Mouse (Mus musculus) neural tube, embryonic 11.5 days (tissue): Measurements from ENCODE around the gene Zfand3. TPM values are rescaled to one million over a fixed set of nuclear protein-coding genes. Genes with fewer than 3 reads are reported as not detected.

Experiments used
- ATAC-seq: fragments of 200-750 bp; cut with Nextera tagmentation; 2 replicates; pipeline ENCODE4 v1.8.0; 2017; ENCODE audit warnings: moderate number of reproducible peaks, mild to moderate bottlenecking, moderate TSS enrichment, moderate library complexity; ENCODE audit not compliant: insufficient read depth, low FRiP score, low TSS enrichment
- DNase-seq: peaks from one replicate; pipeline ENCODE4 v3.0.0-alpha.2; 2015; ENCODE audit warnings: low spot score
- H3K27ac ChIP-seq: fragments of 300-500 bp; sonication (generic); 2 replicates; pipeline ENCODE4 v1.5.1; 2014; ENCODE audit warnings: low read depth, mild to moderate bottlenecking, low read length
- H3K27me3 ChIP-seq: fragments of 300-500 bp; sonication (generic); 2 replicates; pipeline ENCODE4 v1.6.1; 2014; ENCODE audit warnings: mild to moderate bottlenecking, low read length, mixed read lengths; ENCODE audit not compliant: control insufficient read depth, insufficient read depth
- H3K36me3 ChIP-seq: fragments of 300-500 bp; sonication (generic); 2 replicates; pipeline ENCODE4 v1.6.1; 2014; ENCODE audit warnings: mild to moderate bottlenecking, low read length, moderate library complexity, mixed read lengths; ENCODE audit not compliant: control insufficient read depth, insufficient read depth
- H3K4me1 ChIP-seq: fragments of 300-500 bp; sonication (generic); 2 replicates; pipeline ENCODE4 v1.6.1; 2014; ENCODE audit warnings: low read length, mixed read lengths; ENCODE audit not compliant: control insufficient read depth, insufficient read depth
- H3K4me2 ChIP-seq: fragments of 300-500 bp; sonication (generic); 2 replicates; pipeline ENCODE4 v1.6.1; 2014; ENCODE audit warnings: low read depth, mild to moderate bottlenecking, moderate library complexity
- H3K4me3 ChIP-seq: fragments of 300-500 bp; sonication (generic); 2 replicates; pipeline ENCODE4 v1.5.1; 2014; ENCODE audit warnings: low read depth, low read length
- H3K9ac ChIP-seq: fragments of 300-500 bp; sonication (generic); 2 replicates; pipeline ENCODE4 v1.6.1; 2014; ENCODE audit warnings: mild to moderate bottlenecking, low read length
- H3K9me3 ChIP-seq: fragments of 300-500 bp; sonication (generic); 2 replicates; pipeline ENCODE4 v1.6.1; 2016; ENCODE audit warnings: low read length; ENCODE audit not compliant: control insufficient read depth
- WGBS: fragments of 180-500 bp; shearing (Covaris S2); extraction: QIAGEN DNeasy Blood & Tissue Kit; methylation state at CpG from one replicate; pipeline ENCODE4 v1.1.7; 2014; 5-methylcytosine and 5-hydroxymethylcytosine counted together
- polyA plus RNA-seq: library from polyadenylated mRNA; unstranded; fragments of >200 nt; fragmentation: Nextera tagmentation; extraction: Ambion mirVana; gene quantifications from 2 replicates; pipeline ENCODE4 v1.2.1, GENCODE M21; 2014

Gene Zfand3
- polyA plus RNA-seq, 1 experiment from 2014 or later: 67.0 TPM

GRCm38 (mm10) chr17:30133641-30134040 lies 129.1 kb downstream of the Zfand3 start:
- H3K9me3 ChIP-seq: no peaks in the 10 kb centered on the region
- 87% methylated on average over 12 of the region's 12 CpGs for WGBS

GRCm38 (mm10) chr17:30134955-30135735 lies 130.6 kb downstream of the Zfand3 start:
- DNase-seq: no peak
- no peak for ATAC-seq
- H3K9me3 ChIP-seq: no peaks in the 10 kb centered on the region
- WGBS: 82% methylated on average over 10 of the region's 10 CpGs
- peaks cover 3% of the 10 kb centered on the region; the same call in 1 of the 2 replicates for H3K4me1 ChIP-seq
- no peak overlapping the region for H3K9ac ChIP-seq
- no peaks in the 10 kb centered on the region for H3K27me3 ChIP-seq
- H3K36me3 ChIP-seq: no peaks in the 10 kb centered on the region
- no peak overlapping the region for H3K4me2 ChIP-seq
- H3K4me3 ChIP-seq: no peak overlapping the region
- no peak overlapping the region for H3K27ac ChIP-seq

More at GRCm38 (mm10) chr17:30133641-30134040, 129.1 kb downstream of the Zfand3 start:
- H3K27ac ChIP-seq: no peak overlapping the region
- H3K4me2 ChIP-seq: no peak overlapping the region
- H3K27me3 ChIP-seq: no peaks in the 10 kb centered on the region
- ATAC-seq (no peak), DNase-seq (no peak)
- no peaks in the 10 kb centered on the region for H3K36me3 ChIP-seq
- no peak overlapping the region for H3K4me3 ChIP-seq
- peaks cover 5% of the 10 kb centered on the region; the same call in 1 of the 2 replicates for H3K4me1 ChIP-seq
- H3K9ac ChIP-seq: no peak overlapping the region

- DNase-seq (no peak), ATAC-seq (no peak)
- 96% methylated on average over 6 of the region's 6 CpGs for WGBS
Measured at GRCm38 (mm10) chr17:30135890-30136289, 131.4 kb downstream of the Zfand3 start.

GRCm38 (mm10) chr17:30136684-30137083 lies 132.2 kb downstream of the Zfand3 start:
- no peak for DNase-seq

More at GRCm38 (mm10) chr17:30135890-30136289, 131.4 kb downstream of the Zfand3 start:
- H3K9me3 ChIP-seq: no peaks in the 10 kb centered on the region
- no peak overlapping the region for H3K9ac ChIP-seq
- no peaks in the 10 kb centered on the region; the same call in 1 of the 2 replicates for H3K4me1 ChIP-seq
- H3K36me3 ChIP-seq: no peaks in the 10 kb centered on the region
- H3K27me3 ChIP-seq: no peaks in the 10 kb centered on the region
- H3K4me3 ChIP-seq: no peak overlapping the region
- H3K4me2 ChIP-seq: no peak overlapping the region
- H3K27ac ChIP-seq: no peak overlapping the region

DNA sequence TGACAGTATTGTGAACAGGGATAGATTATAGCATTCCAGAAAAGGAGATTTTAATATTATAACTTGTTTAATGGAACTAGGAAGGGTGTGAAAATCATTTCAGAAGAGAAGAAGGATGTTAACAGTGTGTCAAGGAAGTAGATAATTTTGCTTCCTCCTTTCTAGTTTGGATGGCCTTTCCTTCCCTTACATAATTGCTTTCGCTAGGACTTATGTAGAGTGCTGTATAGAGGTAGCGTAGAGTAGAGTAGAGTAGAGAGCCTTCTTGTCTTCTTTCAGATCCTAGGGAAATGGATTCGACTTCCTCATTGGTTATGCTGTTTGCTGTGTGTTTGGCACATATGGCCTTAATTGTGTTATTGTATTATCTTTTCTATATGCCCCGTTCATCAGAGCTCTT lies 132.6 kb downstream of the Zfand3 start:
- WGBS: 91% methylated on average over 4 of the region's 4 CpGs
- DNase-seq: no peak

More at GRCm38 (mm10) chr17:30136684-30137083, 132.2 kb downstream of the Zfand3 start:
- no peak for ATAC-seq
- Histone ChIP-seq H3K4me2 (no peak overlapping the region), H3K4me1 (no peaks in the 10 kb centered on the region; the same call in 1 of the 2 replicates), H3K9ac (no peak overlapping the region), H3K9me3 (no peaks in the 10 kb centered on the region), H3K27me3 (no peaks in the 10 kb centered on the region), H3K27ac (no peak overlapping the region), H3K36me3 (no peaks in the 10 kb centered on the region), H3K4me3 (no peak overlapping the region)
- 80% methylated on average over 5 of the region's 5 CpGs for WGBS

DNA sequence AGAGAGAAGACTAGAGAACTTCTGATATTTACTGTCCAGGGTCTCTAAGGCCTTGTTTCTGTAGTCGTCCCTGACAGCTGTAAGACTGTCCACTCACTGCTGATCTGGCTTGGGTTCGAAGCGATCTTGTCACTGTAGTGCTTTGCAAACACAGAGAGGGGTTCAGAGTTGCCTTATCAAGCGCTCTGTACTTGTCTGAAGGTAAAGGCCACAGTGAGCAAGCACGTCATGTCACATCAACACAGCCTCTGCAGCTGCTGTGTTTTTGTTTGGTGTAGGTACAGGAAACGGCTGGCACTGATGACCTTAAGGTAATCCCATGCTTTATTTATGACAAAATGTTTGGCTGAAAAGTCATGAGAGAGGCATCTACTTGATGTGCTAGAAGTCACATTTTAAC lies 139.6 kb downstream of the Zfand3 start:
- H3K27ac ChIP-seq: no peak overlapping the region
- 85% methylated on average over 6 of the region's 6 CpGs for WGBS

More for the DNA sequence above, 132.6 kb downstream of the Zfand3 start:
- H3K4me3 ChIP-seq: no peak overlapping the region
- H3K4me2 ChIP-seq: no peak overlapping the region
- H3K9me3 ChIP-seq: no peaks in the 10 kb centered on the region
- no peaks in the 10 kb centered on the region; the same call in 1 of the 2 replicates for H3K4me1 ChIP-seq
- ATAC-seq: no peak
- no peak overlapping the region for H3K27ac ChIP-seq
- H3K36me3 ChIP-seq: no peaks in the 10 kb centered on the region
- H3K27me3 ChIP-seq: no peaks in the 10 kb centered on the region
- H3K9ac ChIP-seq: no peak overlapping the region

GRCm38 (mm10) chr17:30145596-30146149 lies 141.1 kb downstream of the Zfand3 start:
- no peak for ATAC-seq
- 0 out of 2 replicates have a peak, but pooled peaks cover 9% of the 10 kb centered on the region for H3K4me1 ChIP-seq
- no peak for DNase-seq
- WGBS: 80% methylated on average over 10 of the region's 10 CpGs
- H3K9ac ChIP-seq: no peak overlapping the region
- H3K9me3 ChIP-seq: no peaks in the 10 kb centered on the region
- H3K27ac ChIP-seq: no peak overlapping the region
- no peaks in the 10 kb centered on the region for H3K27me3 ChIP-seq
- H3K4me3 ChIP-seq: no peak overlapping the region
- no peak overlapping the region for H3K4me2 ChIP-seq
- no peaks in the 10 kb centered on the region for H3K36me3 ChIP-seq

More for the DNA sequence above, 139.6 kb downstream of the Zfand3 start:
- Histone ChIP-seq H3K9me3 (no peaks in the 10 kb centered on the region), H3K4me2 (no peak overlapping the region), H3K27me3 (no peaks in the 10 kb centered on the region), H3K9ac (no peak overlapping the region), H3K4me1 (0 out of 2 replicates have a peak, but pooled peaks cover 7% of the 10 kb centered on the region), H3K4me3 (no peak overlapping the region), H3K36me3 (no peaks in the 10 kb centered on the region)
- ATAC-seq (no peak), DNase-seq (no peak)

- 89% methylated on average over 7 of the region's 7 CpGs for WGBS
- Histone ChIP-seq H3K27ac (no peak overlapping the region), H3K36me3 (no peaks in the 10 kb centered on the region), H3K4me2 (no peak overlapping the region), H3K9me3 (no peaks in the 10 kb centered on the region), H3K4me3 (no peak overlapping the region), H3K27me3 (no peaks in the 10 kb centered on the region), H3K4me1 (0 out of 2 replicates have a peak, but pooled peaks cover 9% of the 10 kb centered on the region), H3K9ac (no peak overlapping the region)
- no peak for ATAC-seq
- DNase-seq: no peak
Measured at GRCm38 (mm10) chr17:30146555-30146954, 142.0 kb downstream of the Zfand3 start.
